Mouse (Mus musculus): Measurements from ENCODE around the gene Nck2. TPM values are rescaled to one million over a fixed set of nuclear protein-coding genes. Genes with fewer than 3 reads are reported as not detected.
A peak's percentile ranks its signal among the peaks of the same experiment; 100 is the strongest.

Nck2 gene
- polyA plus RNA-seq, 1 experiment, result 18.4 TPM

- Histone ChIP-seq H3K79me2 (ENCODE audit: control insufficient read depth, insufficient read depth) (peaks cover 67% of the 10 kb centered on the region), H3K4me3 (no peak overlapping the region), H3ac (ENCODE audit: control insufficient read depth, insufficient read length) (no peak overlapping the region), H3K4me2 (ENCODE audit: low read depth) (no peak overlapping the region), H3K27me3 (ENCODE audit: control insufficient read depth, insufficient read depth, insufficient read length) (no peaks in the 10 kb centered on the region), H3K36me3 (ENCODE audit: control insufficient read depth, insufficient read depth) (no peaks in the 10 kb centered on the region)
- no peak for TF ChIP-seq E2F4 (IDR thresholded peaks at IDR 0.05; ENCODE audit: insufficient read depth)
- peak in 2 of 3 experiments; percentile 12 to 50 for TF ChIP-seq MYOD1 (IDR thresholded peaks at IDR 0.05; ENCODE audit: control insufficient read depth in 1 of 3, insufficient read length in 2 of 3, low read depth in 2 of 3)
- peak in 1 of 3 experiments; percentile 55 for TF ChIP-seq MYOG (IDR thresholded peaks at IDR 0.05; ENCODE audit: control insufficient read depth in 1 of 3, insufficient read depth in 1 of 3, insufficient read length in 2 of 3, low read depth in 2 of 3)
- TF ChIP-seq SRF (IDR thresholded peaks at IDR 0.05; ENCODE audit: control insufficient read depth, insufficient read length, low read depth), result no peak
- no peak for TF ChIP-seq CEBPB (IDR thresholded peaks at IDR 0.05; ENCODE audit: insufficient read depth, poor library complexity, severe bottlenecking)
Observed at GRCm38 (mm10) chr1:43491506-43492269, 47.3 kb downstream of the Nck2 start.

- Histone ChIP-seq H3K4me3 (no peak overlapping the region), H3K36me3 (ENCODE audit: control insufficient read depth, insufficient read depth) (no peaks in the 10 kb centered on the region), H3ac (ENCODE audit: control insufficient read depth, insufficient read length) (no peak overlapping the region), H3K27me3 (ENCODE audit: control insufficient read depth, insufficient read depth, insufficient read length) (no peaks in the 10 kb centered on the region), H3K79me2 (ENCODE audit: control insufficient read depth, insufficient read depth) (peaks cover 55% of the 10 kb centered on the region), H3K4me2 (ENCODE audit: low read depth) (no peak overlapping the region)
- TF ChIP-seq TCF12 (IDR thresholded peaks at IDR 0.05; ENCODE audit: insufficient read depth, poor library complexity, severe bottlenecking), result no peak
- no peak for TF ChIP-seq POLR2A (IDR thresholded peaks at IDR 0.05; ENCODE audit: insufficient read length, low read depth)
- no peak for TF ChIP-seq MYOD1 (IDR thresholded peaks at IDR 0.05; ENCODE audit: control insufficient read depth in 1 of 3, insufficient read length in 2 of 3, low read depth in 2 of 3)
- no peak for TF ChIP-seq POLR2AphosphoS2 (IDR thresholded peaks at IDR 0.05; ENCODE audit: insufficient read length, low read depth)
Observed at GRCm38 (mm10) chr1:43492803-43493437, 48.5 kb downstream of the Nck2 start.

GRCm38 (mm10) chr1:43496051-43496450 lies 51.7 kb downstream of the Nck2 start:
- Histone ChIP-seq H3K27me3 (ENCODE audit: control insufficient read depth, insufficient read depth, insufficient read length) (no peaks in the 10 kb centered on the region), H3ac (ENCODE audit: control insufficient read depth, insufficient read length) (no peak overlapping the region), H3K36me3 (ENCODE audit: control insufficient read depth, insufficient read depth) (no peaks in the 10 kb centered on the region), H3K4me2 (ENCODE audit: low read depth) (no peak overlapping the region), H3K79me2 (ENCODE audit: control insufficient read depth, insufficient read depth) (peaks cover 53% of the 10 kb centered on the region), H3K4me3 (no peak overlapping the region)
- no peak for TF ChIP-seq MYOD1 (IDR thresholded peaks at IDR 0.05; ENCODE audit: control insufficient read depth in 1 of 3, insufficient read length in 2 of 3, low read depth in 2 of 3)

GRCm38 (mm10) chr1:43496993-43497392 lies 52.6 kb downstream of the Nck2 start:
- Histone ChIP-seq H3K4me2 (ENCODE audit: low read depth) (no peak overlapping the region), H3K27me3 (ENCODE audit: control insufficient read depth, insufficient read depth, insufficient read length) (no peaks in the 10 kb centered on the region), H3ac (ENCODE audit: control insufficient read depth, insufficient read length) (no peak overlapping the region), H3K79me2 (ENCODE audit: control insufficient read depth, insufficient read depth) (peaks cover 62% of the 10 kb centered on the region), H3K4me3 (no peak overlapping the region), H3K36me3 (ENCODE audit: control insufficient read depth, insufficient read depth) (no peaks in the 10 kb centered on the region)
- TF ChIP-seq USF1 (IDR thresholded peaks at IDR 0.05; ENCODE audit: low read depth) (no peak), SRF (IDR thresholded peaks at IDR 0.05; ENCODE audit: control insufficient read depth, insufficient read length, low read depth) (no peak), REST (IDR thresholded peaks at IDR 0.05; ENCODE audit: insufficient read depth, insufficient read length) (no peak), POLR2A (IDR thresholded peaks at IDR 0.05; ENCODE audit: insufficient read length, low read depth) (no peak), TCF3 (IDR thresholded peaks at IDR 0.05; ENCODE audit: insufficient read length, low read depth) (no peak), E2F4 (IDR thresholded peaks at IDR 0.05; ENCODE audit: insufficient read depth) (no peak), MYOG (IDR thresholded peaks at IDR 0.05; ENCODE audit: control insufficient read depth in 1 of 3, insufficient read depth in 1 of 3, insufficient read length in 2 of 3, low read depth in 2 of 3) (no peak)

GRCm38 (mm10) chr1:43497951-43498350 lies 53.6 kb downstream of the Nck2 start:
- H3ac ChIP-seq (ENCODE audit: control insufficient read depth, insufficient read length), result no peak overlapping the region
- H3K79me2 ChIP-seq (ENCODE audit: control insufficient read depth, insufficient read depth), result peaks cover 68% of the 10 kb centered on the region
- no peak overlapping the region for H3K4me2 ChIP-seq (ENCODE audit: low read depth)
- H3K36me3 ChIP-seq (ENCODE audit: control insufficient read depth, insufficient read depth), result no peaks in the 10 kb centered on the region
- TF ChIP-seq E2F4 (IDR thresholded peaks at IDR 0.05; ENCODE audit: insufficient read depth) (no peak), TCF12 (IDR thresholded peaks at IDR 0.05; ENCODE audit: insufficient read depth, poor library complexity, severe bottlenecking) (no peak), POLR2AphosphoS2 (IDR thresholded peaks at IDR 0.05; ENCODE audit: insufficient read length, low read depth) (no peak), SRF (IDR thresholded peaks at IDR 0.05; ENCODE audit: control insufficient read depth, insufficient read length, low read depth) (no peak), MYOG (IDR thresholded peaks at IDR 0.05; ENCODE audit: control insufficient read depth in 1 of 3, insufficient read depth in 1 of 3, insufficient read length in 2 of 3, low read depth in 2 of 3) (no peak), MYOD1 (IDR thresholded peaks at IDR 0.05; ENCODE audit: control insufficient read depth in 1 of 3, insufficient read length in 2 of 3, low read depth in 2 of 3) (no peak), CEBPB (IDR thresholded peaks at IDR 0.05; ENCODE audit: insufficient read depth, poor library complexity, severe bottlenecking) (no peak), REST (IDR thresholded peaks at IDR 0.05; ENCODE audit: insufficient read depth, insufficient read length) (no peak), USF1 (IDR thresholded peaks at IDR 0.05; ENCODE audit: low read depth) (no peak), MAX (IDR thresholded peaks at IDR 0.05; ENCODE audit: low read depth) (no peak), TCF3 (IDR thresholded peaks at IDR 0.05; ENCODE audit: insufficient read length, low read depth) (no peak), POLR2A (IDR thresholded peaks at IDR 0.05; ENCODE audit: insufficient read length, low read depth) (no peak)
- H3K4me3 ChIP-seq, result no peak overlapping the region
- H3K27me3 ChIP-seq (ENCODE audit: control insufficient read depth, insufficient read depth, insufficient read length), result no peaks in the 10 kb centered on the region

All from myocyte (in vitro differentiated cells).